Mouse (Mus musculus) gastrocnemius, postnatal 25 days (tissue): ENCODE measurements around the gene Rhbdl1. TPM values are rescaled to one million over a fixed set of nuclear protein-coding genes. Genes with fewer than 3 reads are reported as not detected.
"Not testable (repeated sequence)": the region's sequence is repeated elsewhere in the genome, so short reads cannot be mapped to it uniquely, and the experiment has no call there.

Source experiments
- DNase-seq: peaks from one replicate; pipeline ENCODE4 v3.0.0; 2022
- total RNA-seq, 2 experiments: library from RNA; stranded (reverse); gene quantifications; 1 replicate in 1 of 2; 2 replicates in 1 of 2; pipeline ENCODE4 v1.2.3; 2021

Rhbdl1 gene
- total RNA-seq, 2 experiments from 2014 or later, result 18.3 to 20.8 TPM

DNA sequence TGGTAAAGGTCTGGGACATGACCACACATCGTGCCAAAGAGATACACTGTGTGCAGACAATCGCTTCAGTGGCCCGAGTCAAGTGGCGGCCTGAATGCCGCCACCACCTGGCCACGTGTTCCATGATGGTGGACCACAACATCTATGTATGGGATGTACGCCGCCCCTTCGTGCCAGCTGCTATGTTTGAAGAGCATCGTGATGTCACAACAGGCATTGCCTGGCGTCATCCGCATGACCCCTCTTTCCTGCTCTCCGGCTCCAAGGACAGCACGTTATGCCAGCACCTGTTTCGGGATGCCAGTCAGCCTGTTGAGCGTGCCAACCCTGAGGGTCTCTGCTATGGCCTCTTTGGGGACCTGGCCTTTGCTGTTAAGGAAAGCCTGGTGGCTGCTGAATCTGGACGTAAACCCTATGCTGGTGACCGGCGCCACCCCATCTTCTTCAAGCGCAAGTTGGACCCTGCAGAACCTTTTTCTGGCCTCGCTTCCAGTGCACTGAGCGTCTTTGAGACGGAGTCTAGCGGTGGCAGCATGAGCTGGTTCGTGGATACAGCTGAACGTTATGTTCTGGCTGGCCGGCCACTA, 11.0 kb downstream of the Rhbdl1 start:
- no peak for DNase-seq

GRCm38 (mm10) chr17:25825311-25825710, 11.8 kb downstream of the Rhbdl1 start:
- DNase-seq, result no peak

DNA sequence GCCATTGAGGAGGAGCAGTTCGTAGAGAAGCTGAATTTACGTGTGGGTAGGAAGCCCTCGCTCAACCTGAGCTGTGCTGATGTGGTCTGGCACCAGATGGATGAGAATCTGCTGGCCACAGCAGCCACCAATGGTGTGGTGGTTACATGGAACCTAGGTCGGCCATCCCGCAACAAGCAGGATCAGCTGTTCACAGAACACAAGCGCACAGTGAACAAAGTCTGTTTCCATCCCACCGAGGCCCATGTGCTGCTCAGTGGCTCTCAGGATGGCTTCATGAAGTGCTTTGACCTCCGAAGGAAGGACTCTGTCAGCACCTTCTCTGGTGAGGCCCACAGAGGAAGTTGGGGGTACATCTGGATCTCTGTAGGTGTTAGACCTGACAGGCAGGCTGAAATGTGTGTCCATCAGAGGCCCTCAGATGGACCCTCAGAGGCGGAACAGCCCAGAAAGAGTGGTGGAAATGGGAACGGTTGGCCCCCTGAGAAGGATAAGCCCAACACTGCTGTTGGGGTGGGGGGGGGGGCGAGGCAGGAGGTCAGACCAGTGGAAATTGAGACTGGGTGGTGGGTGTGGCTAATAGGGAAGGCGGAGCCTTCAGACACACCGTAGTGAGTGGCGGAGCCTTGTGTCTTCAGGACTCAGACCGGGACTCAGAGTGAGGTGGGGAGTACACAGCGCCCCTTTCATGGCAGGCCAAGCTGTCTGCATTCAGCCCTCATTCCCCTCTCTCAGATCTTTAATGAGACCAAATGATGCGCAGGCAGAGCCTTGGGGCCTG, 12.5 kb downstream of the Rhbdl1 start:
- no peak for DNase-seq

- DNase-seq, result no peak
These were observed 13.6 kb downstream of the Rhbdl1 start, which contains the start of gene Wdr24 for GRCm38 (mm10) chr17:25823452-25823851. Gene Wdr24 (plus strand): TSS chr17:25823627.

- DNase-seq, result no peak
These were observed 18.0 kb downstream of the Rhbdl1 start for GRCm38 (mm10) chr17:25818851-25819780.

- no peak for DNase-seq
These were observed 19.4 kb downstream of the Rhbdl1 start for GRCm38 (mm10) chr17:25817662-25818061.

DNA sequence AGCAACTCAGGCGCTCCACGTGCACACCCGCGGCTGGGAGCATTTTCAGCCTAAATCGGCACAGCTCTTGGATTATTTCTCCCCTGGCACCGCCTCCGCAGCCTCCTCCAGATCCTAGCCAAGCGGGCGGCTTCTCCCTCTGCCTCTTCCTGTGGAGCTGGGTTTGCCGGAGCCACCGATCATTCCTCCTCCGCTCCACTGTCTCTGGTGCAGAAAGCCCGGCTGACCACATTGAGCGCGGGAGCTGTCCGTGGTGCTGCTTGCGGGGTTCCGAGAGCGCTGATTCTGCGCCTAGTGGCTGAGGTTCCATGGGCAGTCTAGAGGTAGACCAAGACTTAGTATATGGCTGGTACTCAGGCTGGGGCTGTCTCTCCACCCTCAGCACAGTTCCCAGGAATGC, 23.6 kb downstream of the Rhbdl1 start:
- peak; percentile 55 for DNase-seq

DNA sequence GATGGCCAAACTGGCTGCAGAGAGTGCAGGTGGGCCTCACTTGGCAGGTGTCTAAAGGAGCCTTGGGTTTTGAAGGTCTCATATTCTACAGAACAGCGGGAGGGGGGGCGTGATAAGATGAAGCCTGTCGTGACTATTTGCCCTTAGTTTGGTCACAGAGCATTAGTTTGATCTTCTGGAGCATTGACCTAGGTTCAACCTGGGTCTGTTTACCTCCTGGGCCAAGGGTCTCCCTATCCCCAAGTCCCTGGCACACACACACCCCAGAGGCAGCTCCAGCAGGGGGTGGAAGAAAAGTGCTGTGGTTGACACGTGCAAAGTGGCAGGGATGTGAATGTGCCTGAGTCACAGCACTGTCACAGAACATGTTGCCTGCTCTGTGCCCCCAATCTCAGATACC, 26.2 kb downstream of the Rhbdl1 start:
- DNase-seq, result no peak

GRCm38 (mm10) chr17:25809606-25810340, 27.3 kb downstream of the Rhbdl1 start:
- DNase-seq, result no peak

GRCm38 (mm10) chr17:25808789-25809605, 28.1 kb downstream of the Rhbdl1 start, which contains the start of gene Fbxl16:
Gene Fbxl16 (plus strand): TSS chr17:25809085.
- DNase-seq, result peak; percentile 55

GRCm38 (mm10) chr17:25808028-25808427, 29.1 kb downstream of the Rhbdl1 start:
- DNase-seq, result no peak

- not testable (repeated sequence) for DNase-seq
These were observed 29.6 kb downstream of the Rhbdl1 start for GRCm38 (mm10) chr17:25807452-25807851.

DNA sequence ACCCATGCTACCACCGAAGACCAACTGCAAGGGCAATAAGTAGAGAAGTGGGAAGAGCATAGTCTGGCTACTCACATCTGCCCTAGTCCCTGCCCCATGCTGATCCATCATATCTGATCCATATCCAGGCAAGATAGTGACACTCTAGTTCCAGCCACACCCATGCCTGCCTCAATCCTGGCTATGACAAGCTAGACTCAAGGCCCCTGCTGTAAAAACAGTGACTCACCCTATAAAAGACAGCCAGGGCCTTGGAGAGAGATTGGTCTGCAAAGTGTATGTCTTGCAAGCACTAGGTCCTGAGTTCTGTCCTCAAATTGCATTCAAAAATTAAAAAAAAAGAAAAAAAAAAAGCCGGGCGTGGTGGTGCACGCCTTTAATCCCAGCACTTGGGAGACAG, 30.6 kb downstream of the Rhbdl1 start:
- DNase-seq, result no peak

GRCm38 (mm10) chr17:25802825-25803517, 34.1 kb downstream of the Rhbdl1 start:
- peak; percentile 55 for DNase-seq

DNA sequence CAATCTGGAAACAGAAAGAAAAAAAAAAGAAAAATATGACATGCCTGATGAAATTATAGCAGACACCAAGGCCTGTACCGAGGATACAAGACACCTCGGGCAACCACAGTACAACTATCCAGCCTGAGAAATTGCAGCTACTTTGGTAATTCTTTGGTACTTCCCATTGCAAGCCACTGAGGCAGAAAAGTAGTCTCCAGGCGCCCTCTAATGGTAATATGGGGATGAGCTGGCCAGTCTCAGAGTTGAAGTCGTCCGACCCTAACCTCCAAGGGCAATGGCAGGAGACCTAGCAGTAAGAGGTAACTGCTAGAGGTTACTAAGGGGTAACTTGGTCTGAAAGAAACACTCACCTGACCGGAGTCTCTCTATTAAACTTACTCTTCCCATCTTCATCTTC, 36.1 kb downstream of the Rhbdl1 start:
- DNase-seq, result no peak

- DNase-seq, result peak; percentile 89
These were observed 40.1 kb downstream of the Rhbdl1 start, which contains the start of gene Metrn for GRCm38 (mm10) chr17:25796951-25797369. Gene Metrn (minus strand): TSS chr17:25797136.

DNA sequence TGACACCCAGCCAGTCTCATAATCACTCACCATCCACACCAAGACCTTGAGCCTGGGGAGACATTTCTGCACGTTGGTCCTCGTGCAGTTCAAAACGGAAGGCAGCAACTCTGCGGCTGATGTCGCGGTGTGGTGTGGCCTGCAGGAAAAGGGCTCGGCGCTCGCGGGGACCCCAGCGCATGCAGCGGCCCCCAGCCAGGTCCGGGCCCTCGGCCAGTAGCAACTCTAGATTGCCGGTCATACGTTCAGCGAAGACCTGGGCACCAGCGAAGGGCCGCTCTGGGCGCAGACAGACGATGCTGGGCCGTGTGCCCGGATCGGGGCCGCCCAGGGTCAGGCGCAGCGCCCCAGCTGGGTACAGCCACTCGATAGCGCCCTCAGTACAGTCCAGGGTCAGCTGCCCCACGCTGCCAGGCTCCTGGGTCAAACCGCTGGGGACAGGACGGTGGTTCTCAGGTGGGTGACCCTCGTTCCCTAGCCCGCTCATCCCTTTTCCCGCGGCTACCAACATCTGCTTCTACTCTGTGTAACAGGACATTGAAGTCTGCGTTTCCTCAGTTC, 40.8 kb downstream of the Rhbdl1 start:
- DNase-seq, result peak; percentile 76

DNA sequence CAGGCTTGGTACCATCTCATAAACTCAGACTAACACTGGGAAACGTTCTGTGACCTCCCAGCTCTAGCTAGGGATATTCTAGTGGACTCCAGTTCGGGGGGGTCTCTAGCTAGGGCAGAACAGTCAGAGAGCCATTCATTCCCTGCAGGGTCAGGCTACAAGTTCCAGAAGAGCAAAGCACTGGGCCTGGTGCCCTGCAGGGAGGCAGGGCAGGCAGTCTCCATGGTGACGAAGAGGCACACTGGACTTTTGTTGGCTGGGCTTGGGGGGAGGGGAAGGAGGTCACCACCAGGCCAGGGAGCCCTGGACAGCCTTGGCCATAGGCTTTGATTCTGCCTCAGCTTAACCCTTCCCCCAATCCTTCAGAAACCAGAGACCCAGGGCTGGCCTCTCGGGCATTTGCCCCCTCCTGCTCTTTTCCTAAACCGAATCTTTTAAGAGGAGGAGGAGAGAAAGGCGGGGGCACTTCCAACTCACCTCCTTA, 41.4 kb downstream of the Rhbdl1 start, which contains the start of gene AC134908.4:
TSS of gene AC134908.4 (minus strand) at position 51 of the 484 bp plus-strand sequence.
- no peak for DNase-seq

DNA sequence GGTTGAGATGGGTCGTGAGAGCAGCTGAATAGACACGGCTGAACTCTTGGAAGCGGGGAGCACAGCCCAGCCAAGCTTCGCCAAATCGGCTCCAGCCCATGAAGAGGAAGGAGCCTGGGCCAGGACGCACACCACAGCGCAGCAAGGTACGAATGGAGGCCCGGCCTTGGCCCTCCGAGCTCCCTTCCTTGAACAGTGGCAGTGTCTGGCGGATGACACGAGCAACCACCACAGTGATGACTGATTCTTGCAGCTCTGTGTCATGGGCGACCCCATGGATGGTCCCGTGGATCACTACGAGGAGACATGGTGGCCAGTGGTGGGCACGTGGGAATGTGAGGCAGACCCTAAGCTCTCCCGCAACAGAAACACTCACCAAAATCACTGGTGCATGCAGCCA, 42.1 kb downstream of the Rhbdl1 start:
- DNase-seq, result no peak

DNA sequence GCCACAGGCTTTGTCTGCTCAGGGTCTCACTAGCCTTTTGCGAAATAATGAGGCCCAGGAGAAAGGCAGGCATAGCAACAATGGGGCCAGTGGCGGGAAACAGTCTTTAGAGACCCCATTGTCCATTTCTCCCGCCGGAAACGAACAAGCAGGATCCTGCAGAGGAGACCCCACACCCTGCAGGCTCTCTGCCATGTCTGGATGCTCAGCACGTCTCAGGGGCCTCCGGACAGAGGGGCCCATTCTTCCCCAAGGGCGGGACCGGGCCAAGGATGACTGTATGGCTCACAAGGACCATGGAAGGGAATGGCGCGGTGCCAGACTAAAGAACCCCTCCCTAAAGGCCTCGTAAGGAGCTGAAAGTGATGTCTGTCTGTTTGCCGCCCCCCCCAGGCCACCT, 42.9 kb downstream of the Rhbdl1 start:
- DNase-seq, result no peak
